Mouse (Mus musculus): ENCODE measurements around the gene Ppp2r5a.

The Ppp2r5a gene

GRCm38 (mm10) chr1:191418936-191419335 is 15.9 kb upstream of the Ppp2r5a start:
- DNase-seq (ENCODE audit: extremely low read depth, low read depth), result no peak

- DNase-seq (ENCODE audit: extremely low read depth, low read depth), result no peak
Measured at GRCm38 (mm10) chr1:191417111-191417510, 14.0 kb upstream of the Ppp2r5a start.

GRCm38 (mm10) chr1:191416611-191417010 is 13.5 kb upstream of the Ppp2r5a start:
- no peak for DNase-seq (ENCODE audit: extremely low read depth, low read depth)

GRCm38 (mm10) chr1:191414432-191414831 is 11.4 kb upstream of the Ppp2r5a start:
- peak; percentile 55 for DNase-seq (ENCODE audit: extremely low read depth, low read depth)

- no peak for DNase-seq (ENCODE audit: extremely low read depth, low read depth)
Measured at GRCm38 (mm10) chr1:191413691-191414415, 10.8 kb upstream of the Ppp2r5a start.

- no peak for DNase-seq (ENCODE audit: extremely low read depth, low read depth)
Measured at GRCm38 (mm10) chr1:191410294-191411036, 7.4 kb upstream of the Ppp2r5a start.

GRCm38 (mm10) chr1:191407246-191407645 is 4.2 kb upstream of the Ppp2r5a start:
- DNase-seq (ENCODE audit: extremely low read depth, low read depth), result no peak

- DNase-seq (ENCODE audit: extremely low read depth, low read depth), result no peak
Measured at GRCm38 (mm10) chr1:191406516-191406915, 3.4 kb upstream of the Ppp2r5a start.

- DNase-seq (ENCODE audit: extremely low read depth, low read depth), result no peak
Measured at GRCm38 (mm10) chr1:191404721-191405329, 1.8 kb upstream of the Ppp2r5a start.

GRCm38 (mm10) chr1:191404301-191404700 is 1.2 kb upstream of the Ppp2r5a start:
- DNase-seq (ENCODE audit: extremely low read depth, low read depth), result no peak

- no peak for DNase-seq (ENCODE audit: extremely low read depth, low read depth)
Measured at GRCm38 (mm10) chr1:191402506-191402905, 566 bp downstream of the Ppp2r5a start.

- DNase-seq (ENCODE audit: extremely low read depth, low read depth), result peak; percentile 98
Measured at GRCm38 (mm10) chr1:191396897-191397849, 5.9 kb downstream of the Ppp2r5a start.

GRCm38 (mm10) chr1:191396446-191396845 is 6.6 kb downstream of the Ppp2r5a start:
- no peak for DNase-seq (ENCODE audit: extremely low read depth, low read depth)

- peak; percentile 49 for DNase-seq (ENCODE audit: extremely low read depth, low read depth)
Measured at GRCm38 (mm10) chr1:191395871-191396433, 7.1 kb downstream of the Ppp2r5a start.

GRCm38 (mm10) chr1:191395200-191395599 is 7.9 kb downstream of the Ppp2r5a start:
- no peak for DNase-seq (ENCODE audit: extremely low read depth, low read depth)

- DNase-seq (ENCODE audit: extremely low read depth, low read depth), result no peak
Measured at GRCm38 (mm10) chr1:191394126-191394525, 8.9 kb downstream of the Ppp2r5a start.

GRCm38 (mm10) chr1:191393536-191393935 is 9.5 kb downstream of the Ppp2r5a start:
- no peak for DNase-seq (ENCODE audit: extremely low read depth, low read depth)

GRCm38 (mm10) chr1:191391311-191391710 is 11.8 kb downstream of the Ppp2r5a start:
- no peak for DNase-seq (ENCODE audit: extremely low read depth, low read depth)

GRCm38 (mm10) chr1:191384786-191385430 is 18.2 kb downstream of the Ppp2r5a start:
- no peak for DNase-seq (ENCODE audit: extremely low read depth, low read depth)

All from MEL-GATA-1-ER (cell line).